Mouse (Mus musculus): ENCODE measurements around the gene Pbx1. TPM values are rescaled to one million over a fixed set of nuclear protein-coding genes. Genes with fewer than 3 reads are reported as not detected.

Gene Pbx1
- total RNA-seq, 2 experiments from 2014 or later, result 98.0 to 114 TPM

GRCm38 (mm10) chr1:168312710-168313447, 119.2 kb downstream of the Pbx1 start:
- DNase-seq (ENCODE audit: extremely low spot score in 1 of 2, low spot score in 1 of 2), result no peak

- no peak for DNase-seq (ENCODE audit: extremely low spot score in 1 of 2, low spot score in 1 of 2)
Measured at GRCm38 (mm10) chr1:168309101-168309521, 123.0 kb downstream of the Pbx1 start.

GRCm38 (mm10) chr1:168307275-168308182, 124.5 kb downstream of the Pbx1 start:
- DNase-seq (ENCODE audit: extremely low spot score in 1 of 2, low spot score in 1 of 2), result no peak

- DNase-seq (ENCODE audit: extremely low spot score in 1 of 2, low spot score in 1 of 2), result no peak
Measured at GRCm38 (mm10) chr1:168300505-168300904, 131.6 kb downstream of the Pbx1 start.

GRCm38 (mm10) chr1:168299928-168300365, 132.1 kb downstream of the Pbx1 start:
- no peak for DNase-seq (ENCODE audit: extremely low spot score in 1 of 2, low spot score in 1 of 2)

- no peak for DNase-seq (ENCODE audit: extremely low spot score in 1 of 2, low spot score in 1 of 2)
Measured at GRCm38 (mm10) chr1:168299181-168299580, 132.9 kb downstream of the Pbx1 start.

- no peak for DNase-seq (ENCODE audit: extremely low spot score in 1 of 2, low spot score in 1 of 2)
Measured at GRCm38 (mm10) chr1:168296290-168296689, 135.8 kb downstream of the Pbx1 start.

- no peak for DNase-seq (ENCODE audit: extremely low spot score in 1 of 2, low spot score in 1 of 2)
Measured at GRCm38 (mm10) chr1:168295782-168296181, 136.3 kb downstream of the Pbx1 start.

GRCm38 (mm10) chr1:168293673-168294072, 138.4 kb downstream of the Pbx1 start:
- DNase-seq (ENCODE audit: extremely low spot score in 1 of 2, low spot score in 1 of 2), result no peak

GRCm38 (mm10) chr1:168292106-168292505, 140.0 kb downstream of the Pbx1 start:
- no peak for DNase-seq (ENCODE audit: extremely low spot score in 1 of 2, low spot score in 1 of 2)

- no peak for DNase-seq (ENCODE audit: extremely low spot score in 1 of 2, low spot score in 1 of 2)
Measured at GRCm38 (mm10) chr1:168291643-168292040, 140.4 kb downstream of the Pbx1 start.

GRCm38 (mm10) chr1:168291001-168291642, 140.9 kb downstream of the Pbx1 start:
- DNase-seq (ENCODE audit: extremely low spot score in 1 of 2, low spot score in 1 of 2), result no peak

GRCm38 (mm10) chr1:168290236-168290985, 141.7 kb downstream of the Pbx1 start:
- no peak for DNase-seq (ENCODE audit: extremely low spot score in 1 of 2, low spot score in 1 of 2)

- DNase-seq (ENCODE audit: extremely low spot score in 1 of 2, low spot score in 1 of 2), result no peak
Measured at GRCm38 (mm10) chr1:168288891-168289545, 143.1 kb downstream of the Pbx1 start.

GRCm38 (mm10) chr1:168287843-168288591, 144.1 kb downstream of the Pbx1 start:
- DNase-seq (ENCODE audit: extremely low spot score in 1 of 2, low spot score in 1 of 2), result peak in 1 of 2 experiments; percentile 34

- DNase-seq (ENCODE audit: extremely low spot score in 1 of 2, low spot score in 1 of 2), result no peak
Measured at GRCm38 (mm10) chr1:168286862-168287650, 145.0 kb downstream of the Pbx1 start.

- DNase-seq (ENCODE audit: extremely low spot score in 1 of 2, low spot score in 1 of 2), result no peak
Measured at GRCm38 (mm10) chr1:168284566-168285141, 147.4 kb downstream of the Pbx1 start.
